Mouse (Mus musculus): ENCODE measurements around the gene Tomm40. TPM values are rescaled to one million over a fixed set of nuclear protein-coding genes. Genes with fewer than 3 reads are reported as not detected.

Tomm40 gene
- polyA plus RNA-seq, 1 experiment: 111 TPM

- TF ChIP-seq CTCF (IDR thresholded peaks at IDR 0.05; ENCODE audit: borderline replicate concordance, extremely low read depth, insufficient read depth, insufficient read length) (no peak), POLR2A (IDR thresholded peaks at IDR 0.05; ENCODE audit: borderline replicate concordance, extremely low read depth, insufficient read depth, insufficient read length, poor library complexity, severe bottlenecking) (no peak)
- no peak for DNase-seq (ENCODE audit: low read depth)
Measured at GRCm38 (mm10) chr7:19742468-19742867, 27.2 kb upstream of the Tomm40 start.

GRCm38 (mm10) chr7:19741329-19742031 lies 26.2 kb upstream of the Tomm40 start:
- DNase-seq (ENCODE audit: low read depth): peak; percentile 15
- TF ChIP-seq CTCF (IDR thresholded peaks at IDR 0.05; ENCODE audit: borderline replicate concordance, extremely low read depth, insufficient read depth, insufficient read length) (no peak), POLR2A (IDR thresholded peaks at IDR 0.05; ENCODE audit: borderline replicate concordance, extremely low read depth, insufficient read depth, insufficient read length, poor library complexity, severe bottlenecking) (no peak)

GRCm38 (mm10) chr7:19740269-19740668 lies 25.0 kb upstream of the Tomm40 start:
- TF ChIP-seq CTCF (IDR thresholded peaks at IDR 0.05; ENCODE audit: borderline replicate concordance, extremely low read depth, insufficient read depth, insufficient read length) (0 out of 2 replicates have a peak, but pooled peaks have one; percentile 10), POLR2A (IDR thresholded peaks at IDR 0.05; ENCODE audit: borderline replicate concordance, extremely low read depth, insufficient read depth, insufficient read length, poor library complexity, severe bottlenecking) (no peak)
- DNase-seq (ENCODE audit: low read depth): no peak

- DNase-seq (ENCODE audit: low read depth): no peak
- TF ChIP-seq CTCF (IDR thresholded peaks at IDR 0.05; ENCODE audit: borderline replicate concordance, extremely low read depth, insufficient read depth, insufficient read length) (peak; percentile 27; the same call in 1 of the 2 replicates), POLR2A (IDR thresholded peaks at IDR 0.05; ENCODE audit: borderline replicate concordance, extremely low read depth, insufficient read depth, insufficient read length, poor library complexity, severe bottlenecking) (no peak)
Measured at GRCm38 (mm10) chr7:19738771-19739170, 23.5 kb upstream of the Tomm40 start.

- no peak for DNase-seq (ENCODE audit: low read depth)
- TF ChIP-seq POLR2A (IDR thresholded peaks at IDR 0.05; ENCODE audit: borderline replicate concordance, extremely low read depth, insufficient read depth, insufficient read length, poor library complexity, severe bottlenecking) (no peak), CTCF (IDR thresholded peaks at IDR 0.05; ENCODE audit: borderline replicate concordance, extremely low read depth, insufficient read depth, insufficient read length) (no peak)
Measured at GRCm38 (mm10) chr7:19736389-19737057, 21.3 kb upstream of the Tomm40 start.

GRCm38 (mm10) chr7:19734178-19734666 lies 19.0 kb upstream of the Tomm40 start:
- DNase-seq (ENCODE audit: low read depth): no peak
- TF ChIP-seq CTCF (IDR thresholded peaks at IDR 0.05; ENCODE audit: borderline replicate concordance, extremely low read depth, insufficient read depth, insufficient read length) (no peak), POLR2A (IDR thresholded peaks at IDR 0.05; ENCODE audit: borderline replicate concordance, extremely low read depth, insufficient read depth, insufficient read length, poor library complexity, severe bottlenecking) (no peak)

- no peak for DNase-seq (ENCODE audit: low read depth)
- TF ChIP-seq POLR2A (IDR thresholded peaks at IDR 0.05; ENCODE audit: borderline replicate concordance, extremely low read depth, insufficient read depth, insufficient read length, poor library complexity, severe bottlenecking): no peak
- no peak for TF ChIP-seq CTCF (IDR thresholded peaks at IDR 0.05; ENCODE audit: borderline replicate concordance, extremely low read depth, insufficient read depth, insufficient read length)
Measured at GRCm38 (mm10) chr7:19726541-19726940, 11.3 kb upstream of the Tomm40 start.

- DNase-seq (ENCODE audit: low read depth): no peak
- TF ChIP-seq CTCF (IDR thresholded peaks at IDR 0.05; ENCODE audit: borderline replicate concordance, extremely low read depth, insufficient read depth, insufficient read length) (no peak), POLR2A (IDR thresholded peaks at IDR 0.05; ENCODE audit: borderline replicate concordance, extremely low read depth, insufficient read depth, insufficient read length, poor library complexity, severe bottlenecking) (no peak)
Measured at GRCm38 (mm10) chr7:19724167-19724566, 8.9 kb upstream of the Tomm40 start.

GRCm38 (mm10) chr7:19722754-19723195 lies 7.5 kb upstream of the Tomm40 start:
- TF ChIP-seq CTCF (IDR thresholded peaks at IDR 0.05; ENCODE audit: borderline replicate concordance, extremely low read depth, insufficient read depth, insufficient read length) (no peak), POLR2A (IDR thresholded peaks at IDR 0.05; ENCODE audit: borderline replicate concordance, extremely low read depth, insufficient read depth, insufficient read length, poor library complexity, severe bottlenecking) (no peak)
- DNase-seq (ENCODE audit: low read depth): no peak

- no peak for DNase-seq (ENCODE audit: low read depth)
- TF ChIP-seq POLR2A (IDR thresholded peaks at IDR 0.05; ENCODE audit: borderline replicate concordance, extremely low read depth, insufficient read depth, insufficient read length, poor library complexity, severe bottlenecking) (no peak), CTCF (IDR thresholded peaks at IDR 0.05; ENCODE audit: borderline replicate concordance, extremely low read depth, insufficient read depth, insufficient read length) (no peak)
Measured at GRCm38 (mm10) chr7:19719200-19719599, 4.0 kb upstream of the Tomm40 start.

GRCm38 (mm10) chr7:19718297-19718952 lies 3.2 kb upstream of the Tomm40 start:
- no peak for DNase-seq (ENCODE audit: low read depth)
- TF ChIP-seq POLR2A (IDR thresholded peaks at IDR 0.05; ENCODE audit: borderline replicate concordance, extremely low read depth, insufficient read depth, insufficient read length, poor library complexity, severe bottlenecking) (no peak), CTCF (IDR thresholded peaks at IDR 0.05; ENCODE audit: borderline replicate concordance, extremely low read depth, insufficient read depth, insufficient read length) (no peak)

Data from brain, embryonic 14.5 days (tissue).